Mouse (Mus musculus) embryonic fibroblast, embryonic 13.5 days (primary cell): ENCODE data around the gene Gpm6b. TPM values are rescaled to one million over a fixed set of nuclear protein-coding genes. Genes with fewer than 3 reads are reported as not detected.

Source experiments
- H3K27ac ChIP-seq: 2 replicates; pipeline ENCODE4 v1.5.1; 2012; ENCODE audit warnings: low read length, control low read depth, inconsistent platforms; ENCODE audit not compliant: insufficient read depth
- H3K4me1 ChIP-seq: 2 replicates; pipeline ENCODE4 v1.6.1; 2011; ENCODE audit warnings: low read length; ENCODE audit not compliant: control insufficient read depth, insufficient read depth
- H3K4me3 ChIP-seq: 2 replicates; pipeline ENCODE4 v1.5.1; 2011; ENCODE audit warnings: mild to moderate bottlenecking, control low read depth, low read length; ENCODE audit not compliant: insufficient read depth
- CTCF ChIP-seq: IDR thresholded peaks from 2 replicates; pipeline ENCODE4 v1.5.1; 2011; ENCODE audit warnings: mild to moderate bottlenecking, control low read depth, low read length, moderate library complexity, borderline replicate concordance; ENCODE audit not compliant: insufficient read depth
- POLR2A ChIP-seq: IDR thresholded peaks from 2 replicates; pipeline ENCODE4 v1.6.1; 2011; ENCODE audit warnings: low read depth, mild to moderate bottlenecking, control low read depth, low read length, moderate library complexity
- polyA plus RNA-seq: library from polyadenylated mRNA; stranded (reverse); fragments of >200 nt; gene quantifications from 2 replicates; pipeline ENCODE4 v1.2.4, GENCODE M21; 2011; ENCODE audit warnings: low read depth; ENCODE audit not compliant: missing spikeins, insufficient read length

Gpm6b gene
- polyA plus RNA-seq, 1 experiment = 48.3 TPM

- Histone ChIP-seq H3K4me3 (no peak overlapping the region), H3K27ac (no peak overlapping the region), H3K4me1 (no peaks in the 10 kb centered on the region)
- TF ChIP-seq POLR2A = no peak
- TF ChIP-seq CTCF = no peak
Observed at GRCm38 (mm10) chrX:166230515-166231267, 8.0 kb upstream of the Gpm6b start.

DNA sequence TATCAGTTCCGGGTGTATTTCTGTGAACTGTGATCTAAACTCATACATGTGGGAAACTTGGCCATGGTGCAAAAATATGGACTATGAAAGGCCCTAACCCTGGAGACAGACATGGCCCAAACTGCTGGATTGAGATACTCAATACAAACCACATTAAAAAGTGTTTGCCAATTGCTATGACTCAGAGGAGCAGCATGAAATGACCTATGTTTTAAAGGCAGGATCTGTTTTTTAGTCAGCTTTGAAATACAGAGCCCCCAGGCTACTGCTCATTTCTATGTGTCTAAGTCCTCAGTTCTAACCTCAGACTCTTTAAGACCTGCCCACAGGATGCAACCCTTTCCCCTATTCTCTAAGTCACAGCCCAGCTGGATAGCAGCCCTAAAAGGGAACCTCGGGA, 2.6 kb upstream of the Gpm6b start:
- no peak for TF ChIP-seq CTCF
- TF ChIP-seq POLR2A = no peak

GRCm38 (mm10) chrX:166239520-166239919, 809 bp downstream of the Gpm6b start:
- H3K4me3 ChIP-seq = peak overlapping the region; percentile 42
- TF ChIP-seq CTCF (no peak), POLR2A (no peak)
- H3K4me1 ChIP-seq = peaks cover 3% of the 10 kb centered on the region; the same call in 1 of the 2 replicates
- no peak overlapping the region for H3K27ac ChIP-seq

More for the DNA sequence above, 2.6 kb upstream of the Gpm6b start:
- H3K27ac ChIP-seq = peak overlapping the region; percentile 65
- H3K4me1 ChIP-seq = peaks cover 3% of the 10 kb centered on the region; the same call in 1 of the 2 replicates
- no peak overlapping the region for H3K4me3 ChIP-seq

GRCm38 (mm10) chrX:166240751-166241150, 2.0 kb downstream of the Gpm6b start:
- peaks cover 3% of the 10 kb centered on the region; the same call in 1 of the 2 replicates for H3K4me1 ChIP-seq
- H3K4me3 ChIP-seq = no peak overlapping the region
- TF ChIP-seq POLR2A = no peak
- no peak for TF ChIP-seq CTCF
- no peak overlapping the region for H3K27ac ChIP-seq

GRCm38 (mm10) chrX:166243261-166243885, 4.7 kb downstream of the Gpm6b start:
- Histone ChIP-seq H3K27ac (no peak overlapping the region), H3K4me1 (peaks cover 3% of the 10 kb centered on the region; the same call in 1 of the 2 replicates), H3K4me3 (no peak overlapping the region)
- TF ChIP-seq CTCF = no peak
- TF ChIP-seq POLR2A = no peak

DNA sequence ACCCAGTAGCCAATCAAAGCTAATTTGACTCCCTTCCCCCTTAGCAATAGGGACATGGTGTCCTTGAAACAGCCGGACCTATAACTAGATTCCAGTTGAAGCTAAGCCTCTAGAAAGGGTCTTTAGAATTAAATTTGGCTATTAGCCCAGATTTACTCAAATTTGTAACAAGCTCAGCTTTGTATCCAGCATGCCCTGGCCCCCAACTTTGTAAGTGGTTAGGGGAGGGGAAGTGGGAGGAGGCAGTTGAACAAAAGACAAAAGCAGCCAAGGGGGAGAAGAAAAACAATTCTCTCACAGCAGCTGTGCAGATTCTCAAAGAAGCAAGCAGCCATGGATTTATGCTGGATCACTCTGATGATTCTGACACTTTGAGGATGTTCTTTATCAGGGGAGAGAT, 32.8 kb downstream of the Gpm6b start:
- H3K27ac ChIP-seq = no peak overlapping the region

GRCm38 (mm10) chrX:166272646-166273045, 33.9 kb downstream of the Gpm6b start:
- Histone ChIP-seq H3K27ac (no peak overlapping the region), H3K4me3 (no peak overlapping the region), H3K4me1 (no peaks in the 10 kb centered on the region)
- TF ChIP-seq CTCF (no peak), POLR2A (no peak)

More for the DNA sequence above, 32.8 kb downstream of the Gpm6b start:
- no peaks in the 10 kb centered on the region for H3K4me1 ChIP-seq
- H3K4me3 ChIP-seq = no peak overlapping the region
- TF ChIP-seq POLR2A (no peak), CTCF (no peak)

- TF ChIP-seq POLR2A = no peak
- no peak for TF ChIP-seq CTCF
- no peak overlapping the region for H3K27ac ChIP-seq
Observed at GRCm38 (mm10) chrX:166279861-166280260, 41.1 kb downstream of the Gpm6b start.

DNA sequence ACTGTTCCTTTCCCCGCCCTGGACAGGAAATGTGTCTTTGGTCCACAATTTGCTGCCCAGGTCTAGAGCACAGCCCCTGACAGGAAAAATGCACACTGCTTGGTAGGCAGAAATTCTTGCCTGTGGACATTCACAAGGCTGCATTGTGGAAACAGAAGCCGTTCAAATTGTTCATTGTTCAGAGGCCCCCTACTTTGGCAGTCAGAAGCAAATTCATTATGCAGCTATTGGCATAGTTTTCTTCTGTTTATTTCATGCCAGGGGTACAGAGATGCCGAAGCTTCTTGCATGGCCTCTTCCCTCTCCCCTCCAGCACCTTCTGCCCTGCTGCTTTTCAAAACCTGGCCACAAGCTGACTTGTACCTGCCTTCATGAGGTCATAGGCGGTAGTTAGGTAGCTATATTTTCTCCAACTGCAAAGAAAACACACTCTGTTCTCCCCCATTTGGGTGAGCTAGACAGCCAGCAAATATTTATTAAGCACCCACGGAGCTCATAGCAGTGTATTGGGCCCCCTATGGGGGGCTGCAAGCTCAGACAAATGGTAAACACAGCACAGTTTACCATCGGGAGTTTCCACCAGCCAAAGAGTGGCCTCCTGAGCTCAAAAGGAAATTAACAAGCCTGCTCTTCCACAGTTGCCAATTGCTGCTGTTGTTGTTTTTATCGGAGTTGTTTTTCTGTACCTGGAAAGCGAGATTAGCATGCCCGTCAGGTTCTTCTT, 48.2 kb downstream of the Gpm6b start:
- TF ChIP-seq POLR2A = no peak
- no peak for TF ChIP-seq CTCF
- H3K27ac ChIP-seq = no peak overlapping the region
- H3K4me1 ChIP-seq = no peaks in the 10 kb centered on the region
- no peak overlapping the region for H3K4me3 ChIP-seq

More at GRCm38 (mm10) chrX:166279861-166280260, 41.1 kb downstream of the Gpm6b start:
- no peaks in the 10 kb centered on the region for H3K4me1 ChIP-seq
- no peak overlapping the region for H3K4me3 ChIP-seq
